17 mouse cellular contexts compared by ENCODE assay signal in the genomic region with DNA sequence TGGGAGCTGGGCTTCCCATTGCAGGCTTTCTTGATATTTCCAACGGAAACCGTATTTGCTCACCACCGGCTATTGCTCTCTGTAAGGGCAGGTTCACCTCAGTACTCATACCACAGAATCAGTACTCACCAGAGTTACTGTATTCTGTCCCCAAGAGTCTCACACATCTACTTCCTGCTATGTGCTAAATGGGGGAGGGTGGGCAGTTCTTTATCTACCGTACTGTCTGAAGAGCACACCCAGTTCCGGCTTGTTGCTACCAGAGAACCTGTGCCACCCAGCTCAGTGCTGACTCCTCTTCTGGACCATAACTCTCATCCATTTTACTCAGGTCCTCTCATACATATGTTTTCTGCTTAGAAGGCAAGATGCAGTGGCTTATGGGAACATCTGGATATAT. TPM values are rescaled to one million over a fixed set of nuclear protein-coding genes. Genes with fewer than 3 reads are reported as not detected.
A peak's percentile ranks its signal among the peaks of the same experiment; 100 is the strongest.
DNase-seq lines count a peak whose midpoint lies in the region; ATAC-seq and TF ChIP-seq lines count a peak whose summit lies in the region.
"Had no signal": no experiment of that assay in that cellular context is flagged by ENCODE, and none has a peak within 500 bp of the region (broad histone marks: within the 10 kb centered on the region; RNA-seq: fewer than 3 reads in every experiment).

No protein-coding gene starts in this region.

- H3K27ac ChIP-seq in lung, embryonic 14.5 days (ENCODE audit: low read depth): peak overlapping the region; percentile 14; the same call in 1 of the 2 replicates
- peak overlapping the region; percentile 76 for H3K27ac ChIP-seq in limb, embryonic 10.5 days
- H3K27ac ChIP-seq: forebrain, embryonic 15.5 days; hindbrain, embryonic 12.5 days; midbrain, embryonic 13.5 days had no signal

- H3K36me3 ChIP-seq in lung, embryonic 14.5 days (ENCODE audit: insufficient read depth): peaks cover 35% of the 10 kb centered on the region
- peaks cover 20% of the 10 kb centered on the region for H3K36me3 ChIP-seq in limb, embryonic 10.5 days
- H3K36me3 ChIP-seq: forebrain, embryonic 15.5 days; hindbrain, embryonic 12.5 days; midbrain, embryonic 13.5 days had no signal

- no peaks in the 10 kb centered on the region for H3K9me3 ChIP-seq in lung, embryonic 14.5 days (ENCODE audit: low read depth, low read length)
- no peaks in the 10 kb centered on the region for H3K9me3 ChIP-seq in limb, embryonic 10.5 days (replicated peaks)
- H3K9me3 ChIP-seq: forebrain, embryonic 15.5 days; hindbrain, embryonic 12.5 days; midbrain, embryonic 13.5 days had no signal

- peak overlapping the region; percentile 49 for H3K4me2 ChIP-seq in lung, embryonic 14.5 days
- H3K4me2 ChIP-seq: forebrain, embryonic 15.5 days; heart, embryonic 11.5 days; hindbrain, embryonic 12.5 days; midbrain, embryonic 13.5 days had no signal

- 0 out of 2 replicates have a peak overlapping the region, but pooled peaks have one; percentile 11 for H3K4me3 ChIP-seq in lung, embryonic 14.5 days (ENCODE audit: low read depth, low read length)
- no peak overlapping the region for H3K4me3 ChIP-seq in limb, embryonic 10.5 days
- H3K4me3 ChIP-seq: forebrain, embryonic 15.5 days; hindbrain, embryonic 12.5 days; midbrain, embryonic 13.5 days had no signal

- H3K27me3 ChIP-seq in lung, embryonic 14.5 days (ENCODE audit: insufficient read depth, low read length): no peaks in the 10 kb centered on the region
- no peaks in the 10 kb centered on the region for H3K27me3 ChIP-seq in limb, embryonic 10.5 days (ENCODE audit: low read depth, poor library complexity, severe bottlenecking)
- H3K27me3 ChIP-seq: forebrain, embryonic 15.5 days; hindbrain, embryonic 12.5 days; midbrain, embryonic 13.5 days had no signal

- ATAC-seq in lung, embryonic 14.5 days (ENCODE audit: insufficient read depth): no peak
- ATAC-seq in activated CD4-positive, CD25-positive, alpha-beta regulatory T cell, adult 4 months: peak; percentile 43
- ATAC-seq: midbrain, embryonic 13.5 days had no signal

- H3K9ac ChIP-seq in lung, embryonic 14.5 days: no peak overlapping the region
- H3K9ac ChIP-seq: forebrain, embryonic 15.5 days; hindbrain, embryonic 12.5 days; midbrain, embryonic 13.5 days had no signal

- H3K4me1 ChIP-seq in lung, embryonic 14.5 days (ENCODE audit: insufficient read depth): peaks cover 32% of the 10 kb centered on the region
- peaks cover 95% of the 10 kb centered on the region for H3K4me1 ChIP-seq in limb, embryonic 10.5 days
- H3K4me1 ChIP-seq: forebrain, embryonic 15.5 days; midbrain, embryonic 13.5 days had no signal

- no peak for DNase-seq in lung, embryonic 14.5 days
- no peak for DNase-seq in lung, postnatal 14 days
- no peak for DNase-seq in limb, embryonic 10.5 days (ENCODE audit: low spot score)
- peak; percentile 19 for DNase-seq in thymus, postnatal 14 days
- no peak for DNase-seq in adrenal gland, adult 18-20 months (ENCODE audit: low spot score in 2 of 2)
- DNase-seq in spleen, adult 12 weeks (ENCODE audit: low spot score): no peak
- no peak for DNase-seq in layer of hippocampus, adult 9-10 months (ENCODE audit: low spot score)
- DNase-seq: B cell, adult 2 months; cerebellum, adult 18-20 months; kidney, adult 11 months; kidney, postnatal 36 days; left cerebral cortex, postnatal 4 days had no signal

- WGBS in lung, embryonic 14.5 days: 48% methylated on average over 5 of the region's 5 CpGs
- 80% methylated on average over 5 of the region's 5 CpGs for WGBS in limb, embryonic 10.5 days

- TF ChIP-seq CTCF in lung, embryonic 14.5 days (IDR thresholded peaks at IDR 0.05; ENCODE audit: low read depth): no peak

RNA-seq across cellular contexts. Expression of gene Ednra, which starts 10.6 kb away (rescaled TPM):
- 140 and 147 TPM in 2 replicates for polyA plus RNA-seq in lung, embryonic 14.5 days (2014; fragmentation: Nextera tagmentation; extraction: Ambion mirVana)
- polyA plus RNA-seq in activated CD4-positive, CD25-positive, alpha-beta regulatory T cell, adult 4 months (2017; shearing (Covaris generic)): not detected
- polyA plus RNA-seq in limb, embryonic 10.5 days (2016; fragmentation: Nextera tagmentation; extraction: Ambion mirVana): 49.3 and 68.9 TPM in 2 replicates
- total RNA-seq in adrenal gland, adult 18-20 months (2021): 10 to 100 TPM; 21.5 to 21.9 TPM

Comparison
In these comparisons a context has a peak if more than half of its experiments do, and no peak if none do; other contexts are left out.
1. RNA of gene Ednra, which starts 10.6 kb away (polyA plus RNA-seq): 140 to 147 TPM in lung, embryonic 14.5 days and 49.3 to 68.9 TPM in limb, embryonic 10.5 days; not detected in activated CD4-positive, CD25-positive, alpha-beta regulatory T cell, adult 4 months; every median in the first group is over 10 times any median in the second.